Comparison of ENCODE assay signal across 25 mouse cellular contexts in the genomic region with DNA sequence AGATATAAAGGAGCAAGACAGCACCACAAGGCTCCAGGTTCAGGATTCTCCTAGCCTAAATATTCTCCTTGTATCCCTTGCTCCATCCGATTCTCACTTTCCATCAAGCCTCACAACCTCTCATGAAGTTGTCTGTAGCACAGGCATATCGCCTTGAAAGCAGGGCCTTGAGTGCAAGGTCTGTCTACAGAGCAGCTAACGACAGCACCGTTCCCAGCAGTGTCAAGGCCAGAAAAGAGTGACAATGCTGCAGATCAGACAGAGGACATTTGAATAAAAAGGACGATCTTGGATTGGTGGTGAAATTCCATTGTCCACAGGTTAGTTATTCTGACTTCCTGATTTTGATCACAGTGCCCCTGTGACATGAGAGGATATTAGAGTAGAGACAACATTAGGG.
"Had no signal": no experiment of that assay in that cellular context is flagged by ENCODE, and none has a peak within 500 bp of the region (broad histone marks: within the 10 kb centered on the region; RNA-seq: fewer than 3 reads in every experiment).

No protein-coding gene starts in this region.

- H3K9me3 ChIP-seq: hindbrain, embryonic 10.5 days; hindbrain, embryonic 12.5 days; intestine, embryonic 15.5 days; limb, embryonic 13.5 days; limb, embryonic 15.5 days; liver, embryonic 12.5 days had no signal

- H3K4me1 ChIP-seq: intestine, embryonic 15.5 days; limb, embryonic 15.5 days; liver, embryonic 12.5 days had no signal

- H3K4me2 ChIP-seq: heart, embryonic 11.5 days; hindbrain, embryonic 12.5 days; hindbrain, embryonic 14.5 days; intestine, embryonic 15.5 days; limb, embryonic 13.5 days; limb, embryonic 15.5 days; liver, embryonic 12.5 days had no signal

- H3K27ac ChIP-seq: gastrocnemius, adult 2 months; heart, adult 2 months; hindbrain, embryonic 10.5 days; hindbrain, embryonic 12.5 days; hindbrain, embryonic 14.5 days; intestine, embryonic 15.5 days; layer of hippocampus, adult 2 months; left cerebral cortex, adult 2 months; limb, embryonic 13.5 days; limb, embryonic 15.5 days; liver, embryonic 12.5 days; liver, embryonic 14.5 days had no signal

- H3K27me3 ChIP-seq: hindbrain, embryonic 12.5 days; intestine, embryonic 15.5 days; limb, embryonic 13.5 days; limb, embryonic 15.5 days; liver, embryonic 12.5 days had no signal

- H3K36me3 ChIP-seq: hindbrain, embryonic 12.5 days; intestine, embryonic 15.5 days; limb, embryonic 13.5 days; limb, embryonic 15.5 days; liver, embryonic 12.5 days had no signal

- H3K4me3 ChIP-seq: gastrocnemius, adult 2 months; heart, adult 2 months; hindbrain, embryonic 10.5 days; hindbrain, embryonic 12.5 days; intestine, embryonic 15.5 days; layer of hippocampus, adult 2 months; left cerebral cortex, adult 2 months; limb, embryonic 13.5 days; limb, embryonic 15.5 days; liver, embryonic 12.5 days had no signal

- DNase-seq: gastrocnemius, adult 2 months; gastrocnemius, postnatal 10 days; gastrocnemius, postnatal 25 days; heart, adult 2 months; heart, postnatal 10 days; heart, postnatal 4 days; kidney, adult 18-20 months; kidney, adult 8-10 months; kidney, postnatal 10 days; kidney, postnatal 25 days; kidney, postnatal 4 days had no signal

- ATAC-seq: hindbrain, embryonic 16.5 days; inflammation-experienced regulatory T-cells, adult 6 months; intestine, embryonic 15.5 days; intestine, postnatal 0 days; liver, embryonic 12.5 days had no signal

- H3K9ac ChIP-seq: hindbrain, embryonic 12.5 days; hindbrain, embryonic 14.5 days; intestine, embryonic 15.5 days; limb, embryonic 13.5 days; limb, embryonic 15.5 days; liver, embryonic 12.5 days; liver, embryonic 14.5 days had no signal
